Mouse (Mus musculus): ENCODE results near the gene Mfsd4b5. TPM values are rescaled to one million over a fixed set of nuclear protein-coding genes. Genes with fewer than 3 reads are reported as not detected.

The Mfsd4b5 gene
- polyA plus RNA-seq, 1 experiment from 2014 or later = 0.05 TPM

DNA sequence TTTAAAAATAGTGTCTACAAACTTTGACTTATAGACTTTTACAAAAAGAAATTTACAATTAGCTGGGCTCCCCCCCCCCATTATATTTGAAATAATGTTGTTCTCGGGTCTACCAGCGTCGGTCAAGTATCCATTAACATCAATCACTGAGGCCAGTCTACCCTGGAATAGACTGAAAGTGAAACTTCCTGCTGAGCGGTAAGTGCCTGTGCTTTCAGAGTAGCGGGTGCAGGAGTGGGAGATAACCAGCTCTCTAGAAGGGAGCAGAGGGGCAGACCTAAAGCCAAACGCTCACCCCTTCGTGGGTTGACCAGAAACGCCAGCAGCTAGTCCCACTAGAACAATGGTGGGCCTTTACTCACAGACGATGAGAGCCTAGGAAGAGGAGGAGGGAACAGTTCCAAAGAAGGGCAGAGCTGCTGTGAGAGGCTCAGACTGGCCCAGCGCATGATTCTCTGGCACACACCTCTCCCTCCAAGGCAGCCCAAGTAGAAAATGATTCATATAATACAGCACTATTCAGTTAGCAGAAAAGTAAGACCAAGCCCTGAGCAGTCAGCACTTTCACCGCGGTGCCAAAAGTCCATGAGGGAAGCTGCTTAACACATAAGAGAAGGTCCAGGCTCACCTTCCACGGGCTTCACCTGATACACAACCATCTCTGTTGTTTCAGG, 77.5 kb downstream of the Mfsd4b5 start:
- Histone ChIP-seq H3K4me2 (ENCODE audit: low read depth, low read length) (peak overlapping the region; percentile 33), H3K9ac (ENCODE audit: low read length) (no peak overlapping the region; the same call in 1 of the 2 replicates), H3K9me3 (replicated peaks; ENCODE audit: control insufficient read depth, low read length) (no peaks in the 10 kb centered on the region), H3K4me3 (ENCODE audit: low read length) (0 out of 2 replicates have a peak overlapping the region, but pooled peaks have one; percentile 5), H3K36me3 (ENCODE audit: control insufficient read depth, insufficient read depth) (no peaks in the 10 kb centered on the region), H3K27me3 (ENCODE audit: control insufficient read depth, insufficient read depth, low read length) (no peaks in the 10 kb centered on the region), H3K4me1 (ENCODE audit: control insufficient read depth, insufficient read depth, low read length) (no peaks in the 10 kb centered on the region), H3K27ac (ENCODE audit: low read length) (no peak overlapping the region)
- ATAC-seq (replicated peaks; ENCODE audit: extremely low read depth, insufficient read depth, low FRiP score) = no peak
- WGBS = 45% methylated on average over 13 of the region's 13 CpGs

Other genes with a start within 250 kb of the Mfsd4b5 start
- 4.3 and 4.4 TPM in 2 replicates for gene Mfsd4b4, start 87.4 kb downstream of the Mfsd4b5 start, polyA plus RNA-seq (2015; fragmentation: Nextera tagmentation; extraction: Ambion mirVana)
- gene Mfsd4b2, start 59.7 kb downstream of the Mfsd4b5 start, polyA plus RNA-seq (2015; fragmentation: Nextera tagmentation; extraction: Ambion mirVana) = 0.12 TPM in 1 of 2 replicates, not detected in the other
- gene Mfsd4b3, start 26.5 kb downstream of the Mfsd4b5 start, polyA plus RNA-seq (2015; fragmentation: Nextera tagmentation; extraction: Ambion mirVana) = 1.3 and 1.6 TPM in 2 replicates
- gene Mfsd4b1, start 38.6 kb upstream of the Mfsd4b5 start, polyA plus RNA-seq (2015; fragmentation: Nextera tagmentation; extraction: Ambion mirVana) = 0.76 and 1.3 TPM in 2 replicates
- 20.1 and 23.3 TPM in 2 replicates for gene Slc16a10, start 155.6 kb upstream of the Mfsd4b5 start, polyA plus RNA-seq (2015; fragmentation: Nextera tagmentation; extraction: Ambion mirVana)

Data from heart, embryonic 16.5 days (tissue).